Mouse (Mus musculus): ENCODE results near the gene Uba2. TPM values are rescaled to one million over a fixed set of nuclear protein-coding genes. Genes with fewer than 3 reads are reported as not detected.

The Uba2 gene
- polyA plus RNA-seq, 1 experiment: 29.6 TPM

GRCm38 (mm10) chr7:34141123-34141522 lies 28.3 kb downstream of the Uba2 start:
- TF ChIP-seq POLR2A (IDR thresholded peaks at IDR 0.05; ENCODE audit: low read depth, low read length) (no peak), CTCF (IDR thresholded peaks at IDR 0.05; ENCODE audit: extremely low read depth, insufficient read depth, insufficient read length, insufficient replicate concordance) (no peak)
- Histone ChIP-seq H3K27me3 (ENCODE audit: control insufficient read depth, insufficient read depth, low read length) (no peaks in the 10 kb centered on the region), H3K36me3 (ENCODE audit: control insufficient read depth, insufficient read depth, low read length) (peaks cover 50% of the 10 kb centered on the region), H3K27ac (ENCODE audit: insufficient read depth, low read length) (no peak overlapping the region), H3K4me1 (ENCODE audit: control insufficient read depth, insufficient read depth, insufficient read length) (no peaks in the 10 kb centered on the region), H3K4me3 (ENCODE audit: extremely low read depth, insufficient read depth, insufficient read length) (no peak overlapping the region)
- no peak for DNase-seq (ENCODE audit: low read depth in 1 of 2, low spot score in 2 of 2)
- 96% methylated on average over 13 of the region's 13 CpGs for WGBS

DNA sequence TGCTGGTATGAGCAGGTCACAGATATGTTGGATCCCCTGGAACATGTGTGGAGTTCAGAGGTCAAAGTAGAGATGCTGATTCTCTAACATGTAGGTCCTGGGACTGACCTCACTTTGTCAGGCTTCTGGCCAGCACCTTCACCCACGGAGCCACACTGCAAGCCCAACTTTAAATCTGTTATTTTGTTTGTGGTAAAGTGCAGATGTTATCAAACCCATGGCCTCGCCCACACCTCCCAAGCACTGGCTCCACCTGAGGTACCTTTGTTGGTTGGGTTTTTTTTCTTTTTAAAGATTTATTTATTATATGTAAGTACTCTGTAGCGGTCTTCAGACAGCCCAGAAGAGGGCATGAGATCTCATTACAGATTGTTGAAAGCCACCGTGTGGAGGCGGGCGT lies 29.9 kb downstream of the Uba2 start:
- no peak for TF ChIP-seq CTCF (IDR thresholded peaks at IDR 0.05; ENCODE audit: extremely low read depth, insufficient read depth, insufficient read length, insufficient replicate concordance)
- no peak for TF ChIP-seq POLR2A (IDR thresholded peaks at IDR 0.05; ENCODE audit: low read depth, low read length)
- no peaks in the 10 kb centered on the region for H3K4me1 ChIP-seq (ENCODE audit: control insufficient read depth, insufficient read depth, insufficient read length)
- no peak for DNase-seq (ENCODE audit: low read depth in 1 of 2, low spot score in 2 of 2)
- H3K36me3 ChIP-seq (ENCODE audit: control insufficient read depth, insufficient read depth, low read length): peaks cover 38% of the 10 kb centered on the region
- no peak overlapping the region for H3K27ac ChIP-seq (ENCODE audit: insufficient read depth, low read length)
- H3K27me3 ChIP-seq (ENCODE audit: control insufficient read depth, insufficient read depth, low read length): no peaks in the 10 kb centered on the region
- WGBS: 81% methylated on average over 6 of the region's 6 CpGs
- no peak overlapping the region for H3K4me3 ChIP-seq (ENCODE audit: extremely low read depth, insufficient read depth, insufficient read length)

- no peaks in the 10 kb centered on the region; the same call in 1 of the 2 replicates for H3K4me1 ChIP-seq (ENCODE audit: control insufficient read depth, insufficient read depth, insufficient read length)
- no peaks in the 10 kb centered on the region for H3K36me3 ChIP-seq (ENCODE audit: control insufficient read depth, insufficient read depth, low read length)
- TF ChIP-seq POLR2A (IDR thresholded peaks at IDR 0.05; ENCODE audit: low read depth, low read length) (no peak), CTCF (IDR thresholded peaks at IDR 0.05; ENCODE audit: extremely low read depth, insufficient read depth, insufficient read length, insufficient replicate concordance) (no peak)
- DNase-seq (ENCODE audit: low read depth in 1 of 2, low spot score in 2 of 2): no peak
- H3K4me3 ChIP-seq (ENCODE audit: extremely low read depth, insufficient read depth, insufficient read length): no peak overlapping the region
- H3K27ac ChIP-seq (ENCODE audit: insufficient read depth, low read length): no peak overlapping the region
- peaks cover 14% of the 10 kb centered on the region for H3K27me3 ChIP-seq (ENCODE audit: control insufficient read depth, insufficient read depth, low read length)
- 85% methylated on average over 2 of the region's 2 CpGs for WGBS
These were observed 35.1 kb downstream of the Uba2 start for GRCm38 (mm10) chr7:34134336-34134735.

DNA sequence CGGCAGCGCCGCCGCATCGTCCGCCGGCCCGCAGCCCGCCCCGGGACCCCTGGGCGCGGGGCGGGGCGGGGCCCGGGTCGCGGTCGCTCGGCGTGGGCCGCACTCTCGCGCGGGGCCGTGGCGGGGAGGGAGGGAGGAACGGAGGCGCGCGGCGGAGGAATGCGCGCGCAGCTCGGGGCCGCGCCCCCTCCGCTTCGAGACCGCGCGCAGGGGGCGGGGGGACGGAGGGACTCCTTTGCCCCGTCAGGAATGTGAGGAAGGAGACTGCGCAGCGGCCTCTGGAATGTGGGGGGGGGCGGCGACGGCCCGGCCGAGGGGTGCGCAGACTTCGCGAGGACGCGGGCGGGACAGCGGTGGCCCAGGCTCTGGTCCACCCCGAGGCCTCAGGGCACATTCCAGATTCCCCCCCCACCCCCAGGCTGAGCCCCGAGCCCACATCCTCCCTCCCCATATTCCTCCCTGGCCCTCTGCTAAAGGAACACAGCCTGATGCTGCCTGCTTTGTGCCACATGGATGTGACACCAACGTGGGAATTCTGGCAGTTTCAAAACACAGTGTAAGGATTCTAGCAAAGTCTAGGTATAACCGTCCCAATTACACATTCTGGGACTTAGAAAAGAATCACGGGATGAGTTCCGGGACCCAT lies 36.2 kb downstream of the Uba2 start, which contains the start of gene Wtip:
Gene Wtip (minus strand): TSS at position 152 of the 646 bp plus-strand sequence.
- no peak within 1 kb of the TSS for H3K27ac ChIP-seq (ENCODE audit: insufficient read depth, low read length)
- 11% methylated on average over 35 of the region's 65 CpGs for WGBS
- H3K27me3 ChIP-seq (ENCODE audit: control insufficient read depth, insufficient read depth, low read length): peaks cover 14% of the 10 kb centered on the region
- DNase-seq (ENCODE audit: low read depth in 1 of 2, low spot score in 2 of 2): peak in 1 of 2 experiments; percentile 5
- no peaks in the 10 kb centered on the region; the same call in 1 of the 2 replicates for H3K4me1 ChIP-seq (ENCODE audit: control insufficient read depth, insufficient read depth, insufficient read length)
- H3K4me3 ChIP-seq (ENCODE audit: extremely low read depth, insufficient read depth, insufficient read length): peak within 1 kb of the TSS; percentile 36; the same call in 1 of the 2 replicates
- no peaks in the 10 kb centered on the region for H3K36me3 ChIP-seq (ENCODE audit: control insufficient read depth, insufficient read depth, low read length)
- TF ChIP-seq POLR2A (IDR thresholded peaks at IDR 0.05; ENCODE audit: low read depth, low read length) (no peak), CTCF (IDR thresholded peaks at IDR 0.05; ENCODE audit: extremely low read depth, insufficient read depth, insufficient read length, insufficient replicate concordance) (no peak)

GRCm38 (mm10) chr7:34132355-34133079 lies 36.9 kb downstream of the Uba2 start:
- H3K4me1 ChIP-seq (ENCODE audit: control insufficient read depth, insufficient read depth, insufficient read length): no peaks in the 10 kb centered on the region; the same call in 1 of the 2 replicates
- H3K27me3 ChIP-seq (ENCODE audit: control insufficient read depth, insufficient read depth, low read length): peaks cover 14% of the 10 kb centered on the region
- TF ChIP-seq CTCF (IDR thresholded peaks at IDR 0.05; ENCODE audit: extremely low read depth, insufficient read depth, insufficient read length, insufficient replicate concordance): no peak
- no peak for TF ChIP-seq POLR2A (IDR thresholded peaks at IDR 0.05; ENCODE audit: low read depth, low read length)
- H3K27ac ChIP-seq (ENCODE audit: insufficient read depth, low read length): no peak overlapping the region
- no peak for DNase-seq (ENCODE audit: low read depth in 1 of 2, low spot score in 2 of 2)
- H3K36me3 ChIP-seq (ENCODE audit: control insufficient read depth, insufficient read depth, low read length): no peaks in the 10 kb centered on the region
- H3K4me3 ChIP-seq (ENCODE audit: extremely low read depth, insufficient read depth, insufficient read length): peak overlapping the region; percentile 36; the same call in 1 of the 2 replicates
- 6% methylated on average over 96 of the region's 116 CpGs for WGBS

DNA sequence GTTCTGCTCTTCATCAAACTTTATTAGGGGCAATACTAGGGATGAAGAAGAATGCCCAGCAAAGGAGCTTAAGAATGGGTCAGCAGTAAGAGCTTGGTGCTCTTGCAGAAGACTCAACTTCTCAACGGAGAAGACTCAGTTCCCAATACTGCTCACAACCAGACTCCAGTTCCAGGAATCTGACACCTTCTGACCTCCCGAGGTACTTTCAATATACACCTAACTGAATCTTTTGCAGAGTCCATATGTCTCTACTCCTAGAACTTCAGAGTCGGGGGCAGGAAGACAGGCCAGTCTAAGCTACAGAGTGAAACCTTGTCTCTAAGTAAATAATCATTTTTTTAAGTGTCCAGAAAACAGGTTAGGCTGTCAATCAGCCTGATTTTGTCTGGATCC lies 37.4 kb downstream of the Uba2 start:
- Histone ChIP-seq H3K4me3 (ENCODE audit: extremely low read depth, insufficient read depth, insufficient read length) (no peak overlapping the region), H3K27me3 (ENCODE audit: control insufficient read depth, insufficient read depth, low read length) (peaks cover 14% of the 10 kb centered on the region), H3K36me3 (ENCODE audit: control insufficient read depth, insufficient read depth, low read length) (no peaks in the 10 kb centered on the region), H3K4me1 (ENCODE audit: control insufficient read depth, insufficient read depth, insufficient read length) (no peaks in the 10 kb centered on the region; the same call in 1 of the 2 replicates), H3K27ac (ENCODE audit: insufficient read depth, low read length) (no peak overlapping the region)
- 24% methylated on average over 3 of the region's 3 CpGs for WGBS
- no peak for DNase-seq (ENCODE audit: low read depth in 1 of 2, low spot score in 2 of 2)
- no peak for TF ChIP-seq POLR2A (IDR thresholded peaks at IDR 0.05; ENCODE audit: low read depth, low read length)
- no peak for TF ChIP-seq CTCF (IDR thresholded peaks at IDR 0.05; ENCODE audit: extremely low read depth, insufficient read depth, insufficient read length, insufficient replicate concordance)
